Mouse (Mus musculus) E14TG2a.4 (cell line): ENCODE measurements around the gene Maff.

Source experiments
- CTCF ChIP-seq: conservative IDR thresholded peaks from 2 replicates; pipeline ENCODE4 v1.5.1; 2014; ENCODE audit warnings: low read length
- NANOG ChIP-seq: IDR thresholded peaks from 2 replicates; pipeline ENCODE4 v1.6.1; 2014; ENCODE audit warnings: borderline replicate concordance, low read length, mixed read lengths

DNA sequence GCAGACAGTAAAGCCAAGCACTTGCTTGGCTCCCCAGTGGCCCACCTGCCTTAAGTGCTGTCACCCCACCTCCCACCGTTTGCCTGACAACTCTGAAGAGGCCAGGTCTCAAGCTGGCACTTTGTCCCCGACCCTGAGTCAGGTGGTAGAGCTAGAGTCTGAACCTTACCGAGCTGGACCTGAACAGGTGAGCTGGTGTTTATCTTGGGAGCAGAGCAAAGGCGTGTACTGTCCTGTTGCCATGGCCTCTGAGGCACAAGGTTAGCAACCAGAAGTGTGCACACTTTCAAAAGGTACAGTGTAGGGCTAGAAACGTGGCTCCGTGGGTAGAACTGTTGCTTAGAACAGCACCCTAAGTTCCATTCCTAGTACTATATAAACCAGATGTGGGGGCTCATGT is 41.8 kb downstream of the Maff start:
- TF ChIP-seq CTCF (no peak), NANOG (no peak)
